Mouse (Mus musculus) embryo, embryonic 11 days (tissue): ENCODE measurements around the gene Lix1l.

Experiments used
- DNase-seq: peaks from one replicate; pipeline ENCODE4 v3.0.0-alpha.2; 2015

Gene Lix1l

GRCm38 (mm10) chr3:96566661-96567450 lies 34.1 kb upstream of the Lix1l start:
- no peak for DNase-seq

- no peak for DNase-seq
Observed at GRCm38 (mm10) chr3:96568605-96569004, 32.3 kb upstream of the Lix1l start.

- DNase-seq, result no peak
Observed at GRCm38 (mm10) chr3:96569506-96569905, 31.4 kb upstream of the Lix1l start.

GRCm38 (mm10) chr3:96569966-96570605 lies 30.9 kb upstream of the Lix1l start:
- no peak for DNase-seq

GRCm38 (mm10) chr3:96570643-96571042 lies 30.3 kb upstream of the Lix1l start:
- no peak for DNase-seq

- no peak for DNase-seq
Observed at GRCm38 (mm10) chr3:96571336-96571735, 29.6 kb upstream of the Lix1l start.

GRCm38 (mm10) chr3:96571896-96572698 lies 28.9 kb upstream of the Lix1l start:
- DNase-seq, result no peak

GRCm38 (mm10) chr3:96573611-96574511 lies 27.1 kb upstream of the Lix1l start:
- DNase-seq, result no peak

GRCm38 (mm10) chr3:96575272-96575984 lies 25.5 kb upstream of the Lix1l start:
- DNase-seq, result no peak

- peak; percentile 63 for DNase-seq
Observed at GRCm38 (mm10) chr3:96576005-96576658, 24.8 kb upstream of the Lix1l start.

- peak; percentile 91 for DNase-seq
Observed at GRCm38 (mm10) chr3:96576690-96577541, 24.0 kb upstream of the Lix1l start, which contains the start of gene Gm16253. Gm16253 (plus strand) TSS chr3:96576984.

- DNase-seq, result no peak
Observed at GRCm38 (mm10) chr3:96577566-96577965, 23.4 kb upstream of the Lix1l start.

GRCm38 (mm10) chr3:96578561-96579238 lies 22.2 kb upstream of the Lix1l start:
- no peak for DNase-seq

GRCm38 (mm10) chr3:96579239-96579750 lies 21.7 kb upstream of the Lix1l start:
- no peak for DNase-seq

- DNase-seq, result peak; percentile 91
Observed at GRCm38 (mm10) chr3:96579885-96580454, 21.0 kb upstream of the Lix1l start.

GRCm38 (mm10) chr3:96581141-96581540 lies 19.8 kb upstream of the Lix1l start:
- no peak for DNase-seq

- DNase-seq, result no peak
Observed at GRCm38 (mm10) chr3:96581771-96582515, 19.0 kb upstream of the Lix1l start.

- no peak for DNase-seq
Observed at GRCm38 (mm10) chr3:96583386-96583785, 17.6 kb upstream of the Lix1l start.
